Mouse (Mus musculus): ENCODE data around the gene Prcd. TPM values are rescaled to one million over a fixed set of nuclear protein-coding genes. Genes with fewer than 3 reads are reported as not detected.
"Not testable (repeated sequence)": the region's sequence is repeated elsewhere in the genome, so short reads cannot be mapped to it uniquely, and the experiment has no call there.

The Prcd gene
- polyA plus RNA-seq, 1 experiment from 2014 or later, result 1.5 TPM

DNA sequence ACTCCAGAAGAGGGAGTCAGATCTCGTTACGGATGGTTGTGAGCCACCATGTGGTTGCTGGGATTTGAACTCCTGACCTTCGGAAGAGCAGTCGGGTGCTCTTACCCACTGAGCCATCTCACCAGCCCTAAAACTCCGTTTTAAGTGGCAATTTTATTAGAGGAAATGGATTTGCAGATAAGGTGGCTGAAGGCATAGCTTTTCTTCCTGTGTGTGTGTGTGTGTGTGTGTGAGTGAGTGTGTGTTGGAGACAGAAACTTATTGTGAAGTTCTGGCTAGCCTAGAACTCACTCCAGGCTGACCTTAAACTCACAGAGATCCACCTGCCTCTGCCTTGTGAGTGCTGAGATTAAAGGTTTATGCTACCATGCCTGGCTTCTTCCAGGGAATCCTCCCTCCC is 13.7 kb downstream of the Prcd start:
- peaks cover 19% of the 10 kb centered on the region for H3K4me1 ChIP-seq (ENCODE audit: insufficient read depth, low read length)
- not testable (repeated sequence) for H3K4me3 ChIP-seq (ENCODE audit: low read length); H3K9ac ChIP-seq (replicated peaks; ENCODE audit: low read length); H3K36me3 ChIP-seq (ENCODE audit: insufficient read depth, low read length); H3K9me3 ChIP-seq (ENCODE audit: low read length); H3K27ac ChIP-seq (ENCODE audit: low read length); H3K4me2 ChIP-seq (replicated peaks; ENCODE audit: low read depth, low read length); H3K27me3 ChIP-seq (ENCODE audit: insufficient read depth, low read length); ATAC-seq (ENCODE audit: low FRiP score, low TSS enrichment)
- 79% methylated on average over 3 of the region's 5 CpGs for WGBS

GRCm38 (mm10) chr11:116667930-116668329 is 14.6 kb downstream of the Prcd start:
- Histone ChIP-seq H3K4me1 (ENCODE audit: insufficient read depth, low read length) (peaks cover 15% of the 10 kb centered on the region), H3K36me3 (ENCODE audit: insufficient read depth, low read length) (no peaks in the 10 kb centered on the region), H3K4me2 (replicated peaks; ENCODE audit: low read depth, low read length) (no peak overlapping the region), H3K9ac (replicated peaks; ENCODE audit: low read length) (no peak overlapping the region), H3K27me3 (ENCODE audit: insufficient read depth, low read length) (peaks cover under 1% of the 10 kb centered on the region; the same call in 1 of the 2 replicates), H3K9me3 (ENCODE audit: low read length) (no peaks in the 10 kb centered on the region), H3K27ac (ENCODE audit: low read length) (no peak overlapping the region), H3K4me3 (ENCODE audit: low read length) (no peak overlapping the region)
- 82% methylated on average over 8 of the region's 8 CpGs for WGBS
- ATAC-seq (ENCODE audit: low FRiP score, low TSS enrichment), result no peak

GRCm38 (mm10) chr11:116668381-116668825 is 15.1 kb downstream of the Prcd start:
- Histone ChIP-seq H3K36me3 (ENCODE audit: insufficient read depth, low read length) (peaks cover 3% of the 10 kb centered on the region; the same call in 1 of the 2 replicates), H3K9ac (replicated peaks; ENCODE audit: low read length) (no peak overlapping the region; the same call in 1 of the 2 replicates), H3K9me3 (ENCODE audit: low read length) (no peaks in the 10 kb centered on the region), H3K4me2 (replicated peaks; ENCODE audit: low read depth, low read length) (no peak overlapping the region), H3K4me3 (ENCODE audit: low read length) (no peak overlapping the region), H3K4me1 (ENCODE audit: insufficient read depth, low read length) (peaks cover 15% of the 10 kb centered on the region), H3K27ac (ENCODE audit: low read length) (no peak overlapping the region), H3K27me3 (ENCODE audit: insufficient read depth, low read length) (no peaks in the 10 kb centered on the region; the same call in 1 of the 2 replicates)
- WGBS, result 74% methylated on average over 10 of the region's 10 CpGs
- ATAC-seq (ENCODE audit: low FRiP score, low TSS enrichment), result no peak

GRCm38 (mm10) chr11:116668839-116669238 is 15.5 kb downstream of the Prcd start:
- Histone ChIP-seq H3K4me1 (ENCODE audit: insufficient read depth, low read length) (peaks cover 17% of the 10 kb centered on the region), H3K27me3 (ENCODE audit: insufficient read depth, low read length) (no peaks in the 10 kb centered on the region; the same call in 1 of the 2 replicates), H3K4me2 (replicated peaks; ENCODE audit: low read depth, low read length) (no peak overlapping the region), H3K9me3 (ENCODE audit: low read length) (no peaks in the 10 kb centered on the region), H3K27ac (ENCODE audit: low read length) (no peak overlapping the region), H3K9ac (replicated peaks; ENCODE audit: low read length) (no peak overlapping the region), H3K36me3 (ENCODE audit: insufficient read depth, low read length) (peaks cover 8% of the 10 kb centered on the region), H3K4me3 (ENCODE audit: low read length) (no peak overlapping the region)
- 27% methylated on average over 7 of the region's 7 CpGs for WGBS
- ATAC-seq (ENCODE audit: low FRiP score, low TSS enrichment), result no peak

DNA sequence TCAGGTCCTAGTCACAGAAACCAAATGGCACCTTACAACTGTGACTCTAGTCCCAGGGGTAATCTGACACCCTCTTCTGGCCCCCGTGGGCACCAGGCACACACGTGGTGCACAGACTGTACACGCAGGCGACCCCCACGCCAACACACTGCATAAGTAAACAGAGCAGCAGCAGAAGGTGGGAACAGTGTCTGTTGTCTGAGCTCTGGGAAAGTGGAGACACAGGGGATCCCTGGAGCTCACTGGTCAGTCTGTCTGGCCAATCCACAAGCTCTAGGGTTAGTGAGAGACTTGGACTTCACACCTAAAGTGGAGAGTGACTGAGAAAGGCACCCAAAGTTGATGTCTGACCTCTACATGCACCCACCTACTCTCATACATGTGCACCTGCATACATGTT is 16.0 kb downstream of the Prcd start:
- no peak overlapping the region for H3K4me3 ChIP-seq (ENCODE audit: low read length)
- no peak for ATAC-seq (ENCODE audit: low FRiP score, low TSS enrichment)
- H3K4me2 ChIP-seq (replicated peaks; ENCODE audit: low read depth, low read length), result no peak overlapping the region
- H3K4me1 ChIP-seq (ENCODE audit: insufficient read depth, low read length), result peaks cover 22% of the 10 kb centered on the region
- no peaks in the 10 kb centered on the region for H3K9me3 ChIP-seq (ENCODE audit: low read length)
- no peaks in the 10 kb centered on the region; the same call in 1 of the 2 replicates for H3K27me3 ChIP-seq (ENCODE audit: insufficient read depth, low read length)
- H3K36me3 ChIP-seq (ENCODE audit: insufficient read depth, low read length), result peaks cover 12% of the 10 kb centered on the region
- 10% methylated on average over 5 of the region's 5 CpGs for WGBS
- no peak overlapping the region for H3K9ac ChIP-seq (replicated peaks; ENCODE audit: low read length)
- H3K27ac ChIP-seq (ENCODE audit: low read length), result no peak overlapping the region

DNA sequence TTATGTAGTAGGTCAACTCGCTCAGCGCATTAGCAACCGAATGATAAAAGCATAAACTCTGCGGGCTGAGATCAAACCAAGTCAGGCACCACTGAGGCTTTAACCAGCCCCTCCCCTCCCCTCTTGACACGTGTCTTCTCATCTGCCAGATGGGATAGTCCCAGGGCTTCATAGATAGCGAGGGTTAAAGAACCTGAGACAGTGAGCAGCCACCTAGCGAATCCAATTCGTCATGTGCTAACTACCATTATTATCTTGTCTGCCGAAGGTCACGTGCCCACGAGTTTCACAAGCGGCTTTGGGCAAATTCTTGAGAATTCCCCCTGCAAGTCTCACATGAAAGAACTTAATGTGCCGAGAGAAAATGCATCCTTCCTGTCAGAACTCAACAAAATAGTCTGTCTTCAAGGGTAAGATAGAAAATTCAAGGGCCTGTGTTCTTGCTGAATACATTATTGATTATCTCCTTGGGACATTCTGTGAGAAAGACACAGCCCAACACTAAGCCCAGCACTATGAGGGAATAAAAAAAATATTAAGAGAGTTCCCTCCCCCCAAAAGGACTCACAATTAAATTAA is 16.5 kb downstream of the Prcd start:
- no peak overlapping the region for H3K4me2 ChIP-seq (replicated peaks; ENCODE audit: low read depth, low read length)
- no peak for ATAC-seq (ENCODE audit: low FRiP score, low TSS enrichment)
- no peaks in the 10 kb centered on the region for H3K9me3 ChIP-seq (ENCODE audit: low read length)
- peaks cover 27% of the 10 kb centered on the region for H3K4me1 ChIP-seq (ENCODE audit: insufficient read depth, low read length)
- H3K27me3 ChIP-seq (ENCODE audit: insufficient read depth, low read length), result no peaks in the 10 kb centered on the region; the same call in 1 of the 2 replicates
- no peak overlapping the region for H3K27ac ChIP-seq (ENCODE audit: low read length)
- H3K4me3 ChIP-seq (ENCODE audit: low read length), result no peak overlapping the region
- H3K9ac ChIP-seq (replicated peaks; ENCODE audit: low read length), result no peak overlapping the region
- 50% methylated on average over 13 of the region's 13 CpGs for WGBS
- peaks cover 18% of the 10 kb centered on the region for H3K36me3 ChIP-seq (ENCODE audit: insufficient read depth, low read length)

GRCm38 (mm10) chr11:116670386-116670785 is 17.1 kb downstream of the Prcd start:
- 75% methylated on average over 7 of the region's 7 CpGs for whole genome bisulfite sequencing
- 0 out of 2 replicates have a peak overlapping the region, but pooled peaks have one; percentile 56 for H3K4me2 ChIP-seq (replicated peaks; ENCODE audit: low read depth, low read length)
- H3K36me3 ChIP-seq (ENCODE audit: insufficient read depth, low read length), result peaks cover 23% of the 10 kb centered on the region
- H3K4me1 ChIP-seq (ENCODE audit: insufficient read depth, low read length), result peaks cover 31% of the 10 kb centered on the region
- H3K27ac ChIP-seq (ENCODE audit: low read length), result no peak overlapping the region
- H3K4me3 ChIP-seq (ENCODE audit: low read length), result no peak overlapping the region; the same call in 1 of the 2 replicates
- H3K9ac ChIP-seq (replicated peaks; ENCODE audit: low read length), result no peak overlapping the region; the same call in 1 of the 2 replicates
- no peaks in the 10 kb centered on the region; the same call in 1 of the 2 replicates for H3K27me3 ChIP-seq (ENCODE audit: insufficient read depth, low read length)
- ATAC-seq (ENCODE audit: low FRiP score, low TSS enrichment), result no peak
- H3K9me3 ChIP-seq (ENCODE audit: low read length), result no peaks in the 10 kb centered on the region

GRCm38 (mm10) chr11:116671112-116671844 is 17.9 kb downstream of the Prcd start:
- Histone ChIP-seq H3K9ac (replicated peaks; ENCODE audit: low read length) (peak overlapping the region; percentile 96), H3K4me3 (ENCODE audit: low read length) (peak overlapping the region; percentile 95), H3K27me3 (ENCODE audit: insufficient read depth, low read length) (no peaks in the 10 kb centered on the region; the same call in 1 of the 2 replicates), H3K4me1 (ENCODE audit: insufficient read depth, low read length) (peaks cover 31% of the 10 kb centered on the region), H3K4me2 (replicated peaks; ENCODE audit: low read depth, low read length) (peak overlapping the region; percentile 85), H3K9me3 (ENCODE audit: low read length) (no peaks in the 10 kb centered on the region), H3K36me3 (ENCODE audit: insufficient read depth, low read length) (peaks cover 31% of the 10 kb centered on the region), H3K27ac (ENCODE audit: low read length) (peak overlapping the region; percentile 61)
- peak; percentile 80 for ATAC-seq (ENCODE audit: low FRiP score, low TSS enrichment)
- 1% methylated on average over 45 of the region's 45 CpGs for whole genome bisulfite sequencing

DNA sequence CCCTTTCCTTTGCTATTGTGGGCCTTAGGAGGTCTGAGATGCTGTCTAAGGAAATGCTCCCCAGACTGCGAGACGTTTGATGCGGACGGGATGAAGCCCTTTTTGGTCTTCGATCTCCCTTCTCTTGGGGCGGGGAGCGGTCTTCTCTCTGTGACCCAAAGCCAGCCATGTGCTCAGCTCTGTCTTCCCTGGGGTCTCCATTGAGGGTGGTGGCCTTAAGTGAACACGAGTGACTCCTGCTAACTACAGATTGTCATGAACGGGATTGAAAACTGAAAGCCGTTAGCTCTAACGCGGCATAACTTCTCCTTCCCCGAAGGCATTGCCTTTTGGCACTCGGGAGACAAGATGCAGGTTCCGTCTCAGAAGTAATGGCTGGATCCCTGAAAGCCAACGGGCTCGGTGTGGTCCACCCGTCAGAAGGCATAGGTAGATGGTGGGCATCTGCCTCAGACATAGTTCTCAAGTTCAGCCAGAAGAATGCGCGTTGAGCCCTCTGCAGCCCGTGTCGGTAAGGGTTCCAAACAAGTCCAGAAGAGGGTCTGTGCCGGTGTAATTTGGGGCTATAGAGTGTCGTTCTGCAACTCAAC is 18.6 kb downstream of the Prcd start:
- no peaks in the 10 kb centered on the region for H3K9me3 ChIP-seq (ENCODE audit: low read length)
- H3K4me2 ChIP-seq (replicated peaks; ENCODE audit: low read depth, low read length), result peak overlapping the region; percentile 85
- peak overlapping the region; percentile 61 for H3K27ac ChIP-seq (ENCODE audit: low read length)
- H3K4me3 ChIP-seq (ENCODE audit: low read length), result peak overlapping the region; percentile 95
- H3K4me1 ChIP-seq (ENCODE audit: insufficient read depth, low read length), result peaks cover 31% of the 10 kb centered on the region
- no peaks in the 10 kb centered on the region; the same call in 1 of the 2 replicates for H3K27me3 ChIP-seq (ENCODE audit: insufficient read depth, low read length)
- peaks cover 38% of the 10 kb centered on the region for H3K36me3 ChIP-seq (ENCODE audit: insufficient read depth, low read length)
- under 1% methylated on average over 24 of the region's 24 CpGs for WGBS
- H3K9ac ChIP-seq (replicated peaks; ENCODE audit: low read length), result peak overlapping the region; percentile 96
- 0 out of 2 replicates have a peak, but pooled peaks have one; percentile 5 for ATAC-seq (ENCODE audit: low FRiP score, low TSS enrichment)
